Mouse (Mus musculus) cortical plate, adult 2 months (tissue): ENCODE results near the gene Entpd1. TPM values are rescaled to one million over a fixed set of nuclear protein-coding genes. Genes with fewer than 3 reads are reported as not detected.

Experiments
- H3K27ac ChIP-seq: fragments of 200-500 bp; 2 replicates; pipeline ENCODE4 v1.5.1; 2012; ENCODE audit warnings: low read length, control low read depth, inconsistent platforms; ENCODE audit not compliant: insufficient read depth
- H3K4me1 ChIP-seq: fragments of 200-500 bp; 2 replicates; pipeline ENCODE4 v1.6.1; 2011; ENCODE audit warnings: low read length; ENCODE audit not compliant: control insufficient read depth, insufficient read depth
- H3K4me3 ChIP-seq: fragments of 200-500 bp; 2 replicates; pipeline ENCODE4 v1.5.1; 2011; ENCODE audit warnings: mild to moderate bottlenecking, low read length, control low read depth; ENCODE audit not compliant: insufficient read depth
- CTCF ChIP-seq: fragments of 200-500 bp; IDR thresholded peaks from 2 replicates; pipeline ENCODE4 v1.5.1; 2011; ENCODE audit warnings: mild to moderate bottlenecking, control low read depth, low read length; ENCODE audit not compliant: insufficient read depth; ENCODE audit errors: extremely low read depth
- POLR2A ChIP-seq: fragments of 200-500 bp; IDR thresholded peaks from 2 replicates; pipeline ENCODE4 v1.6.1; 2011; ENCODE audit warnings: mild to moderate bottlenecking, low read length, control low read depth; ENCODE audit not compliant: insufficient read depth; ENCODE audit errors: extremely low read depth
- polyA plus RNA-seq: library from polyadenylated mRNA; depleted of rRNA; stranded (reverse); fragments of >200 nt; gene quantifications from 2 replicates; pipeline ENCODE4 v1.2.3, GENCODE M21; 2012

Entpd1 gene
- polyA plus RNA-seq, 1 experiment, result 13.7 TPM

DNA sequence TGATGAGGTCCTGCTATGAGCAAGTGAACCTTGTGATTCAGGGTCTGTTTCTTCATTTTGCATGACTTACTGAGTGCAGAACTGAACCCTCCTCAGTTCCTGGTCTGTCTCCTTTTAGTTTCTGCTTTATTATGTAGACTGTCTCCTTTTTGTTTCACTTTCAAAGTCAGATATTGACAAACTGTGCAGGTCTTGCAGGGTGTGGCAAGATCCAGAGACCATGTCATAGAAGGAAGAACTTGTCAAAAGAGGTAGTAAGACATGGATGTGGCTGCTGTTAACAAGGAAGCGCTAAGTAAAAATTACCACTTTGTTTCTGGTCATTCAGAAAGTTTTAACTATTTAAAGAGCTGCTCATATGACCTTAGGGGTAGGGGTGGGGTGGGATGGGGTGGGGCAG, 72.0 kb downstream of the Entpd1 start:
- Histone ChIP-seq H3K27ac (no peak overlapping the region), H3K4me3 (no peak overlapping the region), H3K4me1 (no peaks in the 10 kb centered on the region)
- TF ChIP-seq POLR2A (no peak), CTCF (no peak)

DNA sequence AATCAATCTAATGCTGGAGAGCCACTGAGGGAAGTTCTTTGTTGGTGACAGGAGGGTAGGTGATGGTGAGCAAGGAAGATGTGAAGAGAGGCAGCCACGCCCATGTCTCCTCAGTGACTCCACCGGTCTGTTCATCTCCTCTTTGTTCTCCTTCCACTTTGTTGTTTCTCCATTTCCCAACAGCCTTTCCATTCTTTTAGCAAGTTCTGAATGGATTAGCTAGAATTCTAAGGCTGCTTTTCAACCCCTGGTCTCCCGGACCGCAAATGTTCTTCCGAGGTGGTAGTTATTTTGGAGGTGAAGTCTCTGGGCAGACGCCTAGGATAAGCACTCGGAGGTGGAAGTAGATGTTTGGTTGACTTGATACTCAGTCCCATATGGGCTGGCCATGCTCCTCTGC, 72.4 kb downstream of the Entpd1 start:
- H3K4me3 ChIP-seq, result no peak overlapping the region
- TF ChIP-seq POLR2A (no peak), CTCF (no peak)
- no peaks in the 10 kb centered on the region for H3K4me1 ChIP-seq
- H3K27ac ChIP-seq, result peak overlapping the region; percentile 10; the same call in 1 of the 2 replicates

DNA sequence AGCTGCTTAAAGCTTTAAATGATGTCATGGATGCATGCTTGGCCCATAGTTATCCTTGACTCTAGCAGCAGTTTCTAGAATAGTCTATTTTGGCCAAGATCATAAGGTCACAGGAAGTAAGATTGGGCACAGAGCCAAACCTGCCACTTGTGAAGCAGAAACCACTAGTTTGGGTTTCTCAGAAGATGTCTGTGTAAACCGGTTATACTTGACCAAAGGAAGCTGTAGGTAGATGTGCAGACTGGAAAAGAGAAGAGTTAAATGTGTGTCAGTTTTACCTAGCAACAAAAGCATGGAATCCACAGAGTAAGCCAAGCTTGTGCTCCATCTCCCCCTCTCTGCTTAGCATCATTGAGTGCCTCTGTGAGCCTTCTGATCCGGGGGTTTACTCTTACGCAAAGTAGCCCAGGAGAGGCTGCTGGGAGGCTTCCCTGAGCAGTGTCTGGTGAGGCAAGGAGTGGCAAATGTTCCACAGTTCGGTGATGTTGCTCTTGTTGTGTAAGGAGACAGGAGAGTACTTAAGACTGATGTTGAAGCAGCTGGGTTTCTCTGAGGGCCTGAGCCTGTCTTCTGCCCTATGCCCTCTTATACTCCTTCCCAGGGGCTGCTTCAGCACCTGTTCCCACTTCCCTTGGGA, 75.2 kb downstream of the Entpd1 start:
- Histone ChIP-seq H3K27ac (no peak overlapping the region), H3K4me3 (no peak overlapping the region), H3K4me1 (no peaks in the 10 kb centered on the region)
- TF ChIP-seq CTCF, result no peak
- TF ChIP-seq POLR2A, result no peak

DNA sequence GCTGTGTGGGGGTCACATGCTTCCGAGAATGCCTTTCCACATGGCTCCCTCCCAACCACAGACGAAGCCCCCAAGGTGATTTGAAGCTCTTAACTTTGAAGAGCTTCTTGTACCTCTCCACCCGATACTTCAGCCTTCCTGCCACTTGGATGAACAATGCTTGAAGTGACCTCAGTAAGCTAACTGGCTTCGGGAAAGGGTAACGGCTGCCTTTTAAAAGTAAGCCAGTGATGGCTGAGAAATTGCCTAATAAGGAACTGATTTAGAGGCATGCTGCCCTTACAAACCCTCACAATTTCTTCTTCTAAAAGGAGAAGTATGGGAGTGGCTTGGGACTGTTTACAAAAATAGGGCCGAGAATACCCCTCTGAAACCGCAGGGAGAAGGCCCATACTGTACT, 81.0 kb downstream of the Entpd1 start:
- no peak overlapping the region for H3K4me3 ChIP-seq
- TF ChIP-seq CTCF (no peak), POLR2A (no peak)
- no peaks in the 10 kb centered on the region for H3K4me1 ChIP-seq
- H3K27ac ChIP-seq, result no peak overlapping the region

DNA sequence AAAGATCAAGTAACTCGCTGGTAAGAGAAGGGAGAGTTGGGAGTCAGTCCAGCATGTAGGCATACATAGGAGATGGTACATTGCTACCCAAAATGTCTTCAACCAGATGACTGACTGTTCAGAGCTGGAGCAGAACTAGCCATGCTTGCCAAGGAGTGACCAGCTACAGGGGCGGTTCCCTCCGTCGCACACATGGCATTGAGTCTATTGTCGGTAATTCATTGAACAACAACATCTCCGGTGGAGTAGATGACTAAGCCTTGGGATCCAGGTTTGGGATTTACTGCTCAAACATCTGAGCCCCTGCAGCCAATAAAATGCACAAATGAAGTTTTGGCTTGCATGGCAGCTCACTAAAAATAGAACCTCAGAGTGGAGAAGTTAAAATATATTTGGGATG, 84.0 kb downstream of the Entpd1 start:
- TF ChIP-seq CTCF (no peak), POLR2A (no peak)
- H3K27ac ChIP-seq, result no peak overlapping the region
- no peak overlapping the region for H3K4me3 ChIP-seq
- H3K4me1 ChIP-seq, result no peaks in the 10 kb centered on the region

DNA sequence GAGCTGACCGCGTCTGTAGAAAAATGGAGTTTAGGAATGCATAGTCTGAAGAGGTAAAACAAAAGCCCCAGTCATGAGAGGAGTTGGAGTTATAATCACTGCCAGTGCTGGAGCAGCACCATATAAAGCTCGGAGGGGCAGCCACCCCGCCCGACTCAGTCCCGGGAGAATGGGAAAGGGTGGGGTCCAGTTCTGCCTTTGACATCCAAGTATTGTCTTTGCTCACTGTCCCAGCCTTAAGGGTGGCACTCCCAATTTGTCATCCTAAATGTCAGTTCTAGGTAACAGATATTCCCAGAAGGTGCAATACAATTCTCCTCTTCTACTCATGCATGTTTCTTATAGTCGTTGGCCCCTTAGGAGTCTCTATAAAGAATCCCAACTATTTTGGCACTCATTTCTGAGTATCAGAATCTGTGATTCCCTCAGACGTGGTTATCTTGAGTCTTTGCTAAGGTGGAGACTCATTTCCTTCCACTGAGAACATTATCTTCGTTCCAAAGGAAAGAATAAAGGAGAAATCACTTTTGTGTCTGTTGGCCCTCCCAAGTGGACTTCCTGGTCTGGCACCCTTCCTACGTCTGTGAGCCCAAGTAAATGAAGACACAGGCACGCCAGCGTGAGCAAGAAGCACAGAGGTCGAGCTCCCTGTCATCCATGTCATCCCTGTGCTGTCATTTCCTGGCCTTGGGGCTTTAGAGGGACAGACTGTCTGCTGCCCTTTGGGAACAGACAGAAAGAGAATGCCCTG, 86.1 kb downstream of the Entpd1 start:
- Histone ChIP-seq H3K4me1 (no peaks in the 10 kb centered on the region), H3K4me3 (no peak overlapping the region), H3K27ac (no peak overlapping the region)
- TF ChIP-seq CTCF (no peak), POLR2A (no peak)

DNA sequence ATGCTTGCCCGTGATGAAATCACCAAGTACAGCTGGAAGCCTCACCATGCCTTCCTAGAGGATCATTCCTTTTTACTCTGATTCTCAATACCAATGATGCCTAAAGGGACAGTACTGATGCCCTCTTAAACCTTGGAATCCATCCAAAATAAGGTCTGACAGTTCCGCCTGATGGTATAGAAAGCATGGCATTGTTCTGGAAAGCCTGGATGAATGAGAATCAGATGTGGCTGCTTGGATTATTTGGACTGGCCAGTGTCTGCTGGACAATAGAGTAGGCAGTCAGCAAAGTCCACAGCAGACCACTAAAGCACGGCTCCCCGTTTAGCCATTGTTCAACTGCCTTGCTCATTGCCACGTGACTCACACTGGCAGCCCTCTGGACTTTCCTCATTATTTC, 87.7 kb downstream of the Entpd1 start:
- Histone ChIP-seq H3K27ac (no peak overlapping the region), H3K4me1 (no peaks in the 10 kb centered on the region), H3K4me3 (no peak overlapping the region)
- TF ChIP-seq CTCF (no peak), POLR2A (no peak)

DNA sequence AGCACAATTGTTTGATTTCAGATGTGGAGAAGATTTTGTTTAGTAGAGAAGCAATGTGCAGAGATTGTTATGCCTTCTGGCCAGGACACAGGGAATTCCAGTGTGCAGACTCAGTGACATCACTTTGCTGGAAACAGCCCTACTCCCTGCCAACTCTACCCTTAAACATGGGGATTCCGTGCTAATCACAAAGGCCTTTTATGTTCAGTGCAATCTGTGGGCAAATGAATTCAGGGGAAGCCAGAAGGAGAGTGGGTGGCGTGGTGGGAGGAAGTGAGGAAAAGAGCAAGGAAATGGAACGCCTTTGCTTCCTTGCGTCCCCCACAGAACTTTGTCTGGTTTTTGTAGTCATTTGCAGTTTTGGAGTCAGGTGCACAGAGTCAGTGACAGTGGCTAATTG, 90.2 kb downstream of the Entpd1 start:
- H3K4me1 ChIP-seq, result no peaks in the 10 kb centered on the region
- no peak for TF ChIP-seq POLR2A
- no peak for TF ChIP-seq CTCF
- H3K4me3 ChIP-seq, result no peak overlapping the region
- no peak overlapping the region for H3K27ac ChIP-seq

- peak overlapping the region; percentile 55 for H3K27ac ChIP-seq
- H3K4me1 ChIP-seq, result peaks cover 4% of the 10 kb centered on the region; the same call in 1 of the 2 replicates
- TF ChIP-seq POLR2A (no peak), CTCF (no peak)
- H3K4me3 ChIP-seq, result no peak overlapping the region
Observed at GRCm38 (mm10) chr19:40712889-40713628, 100.9 kb downstream of the Entpd1 start.
